Mouse (Mus musculus): ENCODE measurements around the gene Ccdc138. TPM values are rescaled to one million over a fixed set of nuclear protein-coding genes. Genes with fewer than 3 reads are reported as not detected.
"Not testable (repeated sequence)": the region's sequence is repeated elsewhere in the genome, so short reads cannot be mapped to it uniquely, and the experiment has no call there.

Ccdc138 gene
- 6.2 and 9.3 TPM in 2 replicates for polyA plus RNA-seq (2015; fragmentation: Nextera tagmentation; extraction: Ambion mirVana)

DNA sequence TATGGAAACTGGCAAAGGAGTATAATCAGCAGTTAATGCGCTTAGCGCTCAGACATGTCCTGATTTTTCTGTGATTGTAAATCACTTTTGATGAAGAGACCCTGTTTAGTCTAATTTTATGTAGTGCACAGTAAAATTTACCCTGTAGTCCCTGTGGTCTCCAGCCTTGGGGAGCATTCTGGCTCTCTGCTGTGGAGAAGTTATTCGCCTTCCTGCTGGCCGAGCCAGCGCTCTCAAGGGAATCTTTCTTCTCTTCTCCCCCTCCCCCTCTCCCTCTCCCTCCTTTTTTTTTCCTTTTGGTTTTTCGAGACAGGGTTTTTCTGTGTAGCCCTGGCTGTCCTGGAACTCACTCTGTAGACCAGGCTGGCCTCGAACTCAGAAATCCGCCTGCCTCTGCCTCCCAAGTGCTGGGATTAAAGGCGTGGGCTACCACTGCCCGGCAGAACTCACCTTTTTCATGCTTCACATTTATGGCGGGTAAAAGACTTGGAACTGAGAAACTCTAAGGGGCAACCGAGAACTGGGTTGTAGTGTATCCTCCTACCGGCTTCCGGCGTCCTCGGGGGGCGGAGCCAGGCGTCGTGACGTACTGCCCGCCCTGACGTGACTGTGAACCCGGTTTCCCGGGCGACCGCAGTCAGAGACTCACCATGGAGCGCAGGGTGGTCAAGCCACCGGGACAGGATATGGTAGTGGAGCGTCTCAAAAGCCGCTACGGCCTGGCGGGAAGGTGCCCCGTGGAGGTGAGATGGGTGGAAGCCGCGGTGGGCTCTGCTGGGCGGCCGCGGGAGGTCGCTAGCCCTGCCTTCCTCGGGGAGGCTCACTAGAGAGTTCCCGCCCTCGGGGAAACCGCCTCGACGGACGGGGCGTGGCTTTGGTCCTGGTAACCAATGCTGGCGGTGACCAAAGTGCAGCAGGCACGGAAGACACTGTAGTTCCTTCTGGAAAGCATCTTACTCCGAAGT lies at the start of gene Ccdc138:
Ccdc138 (plus strand) TSS at position 629 of the 965 bp plus-strand sequence.
- peak; percentile 93 for DNase-seq (ENCODE audit: low spot score)

DNA sequence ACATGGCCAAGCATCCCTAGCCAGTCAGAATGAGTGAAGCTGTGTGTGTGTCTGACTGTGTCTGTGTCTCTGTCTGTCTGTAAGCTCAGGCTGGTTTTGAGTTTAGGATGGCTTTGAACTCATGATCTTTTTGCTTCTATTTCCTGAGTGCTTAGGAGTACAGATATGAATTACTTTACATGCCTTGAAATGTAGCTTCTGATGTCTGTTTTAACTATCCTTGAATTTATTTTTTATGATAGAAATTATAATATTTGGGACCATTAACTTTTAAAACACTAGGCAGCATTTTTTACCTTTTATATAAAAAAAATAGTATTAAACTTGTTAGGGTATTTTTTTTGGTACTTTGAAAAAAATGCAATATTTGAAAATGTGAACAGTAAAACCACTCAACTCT lies 46.2 kb upstream of the Ccdc138 start:
- no peak for DNase-seq (ENCODE audit: low spot score)

DNA sequence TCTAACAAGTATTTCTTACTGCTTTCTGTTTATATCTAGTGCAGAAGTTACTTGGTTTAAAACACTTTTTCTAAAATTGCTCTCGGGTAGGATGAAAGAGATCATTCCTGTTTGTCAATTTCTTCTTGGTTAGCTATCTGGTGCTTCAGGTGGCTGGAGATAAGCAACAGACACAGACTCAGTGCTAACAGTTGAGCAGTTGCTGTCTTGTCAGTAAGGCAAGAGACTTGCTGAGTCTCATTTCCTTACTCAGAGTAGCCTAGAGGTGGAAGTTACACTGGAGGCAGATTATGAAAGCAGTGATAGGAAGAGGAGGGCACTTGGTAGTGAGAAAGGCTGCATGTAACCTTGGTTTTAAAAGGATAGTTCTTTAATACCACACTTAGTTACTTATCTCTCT lies 45.6 kb upstream of the Ccdc138 start:
- DNase-seq (ENCODE audit: low spot score) = no peak

DNA sequence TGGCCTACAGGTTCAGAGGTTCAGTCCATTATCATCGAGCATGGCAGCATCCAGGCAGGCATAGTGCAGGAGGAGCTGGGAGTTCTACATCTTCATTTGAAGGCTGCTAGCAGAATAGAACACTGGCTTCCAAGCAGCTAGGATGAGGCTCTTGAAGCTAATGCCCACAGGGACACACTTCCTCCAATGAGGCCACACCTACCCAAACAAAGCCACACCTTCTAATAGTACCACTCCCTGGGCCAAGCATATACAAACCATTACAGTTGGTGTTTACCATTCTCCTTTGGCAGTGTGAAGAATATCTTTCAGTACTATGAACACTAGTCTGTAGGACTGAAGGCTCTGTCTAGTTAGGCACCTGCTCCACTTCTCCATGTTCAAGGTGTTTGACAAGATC lies 37.9 kb upstream of the Ccdc138 start:
- no peak for DNase-seq (ENCODE audit: low spot score)

DNA sequence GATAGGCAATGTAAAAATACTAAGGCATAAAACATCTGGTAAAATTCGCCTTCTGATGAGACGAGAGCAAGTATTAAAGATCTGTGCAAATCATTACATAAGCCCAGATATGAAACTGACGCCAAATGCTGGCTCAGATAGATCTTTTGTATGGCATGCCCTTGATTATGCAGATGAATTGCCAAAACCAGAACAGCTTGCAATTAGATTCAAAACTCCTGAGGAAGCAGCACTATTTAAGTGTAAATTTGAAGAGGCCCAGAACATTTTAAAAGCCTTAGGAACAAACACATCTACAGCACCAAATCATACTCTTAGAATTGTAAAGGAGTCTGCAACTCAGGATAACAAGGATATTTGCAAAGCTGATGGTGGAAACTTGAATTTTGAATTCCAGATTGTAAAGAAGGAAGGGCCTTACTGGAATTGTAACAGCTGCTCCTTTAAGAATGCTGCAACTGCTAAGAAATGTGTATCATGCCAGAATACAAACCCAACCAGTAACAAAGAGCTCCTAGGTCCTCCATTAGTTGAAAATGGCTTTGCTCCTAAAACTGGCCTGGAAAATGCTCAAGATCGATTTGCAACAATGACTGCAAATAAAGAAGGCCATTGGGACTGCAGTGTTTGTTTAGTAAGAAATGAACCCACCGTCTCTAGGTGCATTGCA lies 20.5 kb upstream of the Ccdc138 start:
- no peak for DNase-seq (ENCODE audit: low spot score)

DNA sequence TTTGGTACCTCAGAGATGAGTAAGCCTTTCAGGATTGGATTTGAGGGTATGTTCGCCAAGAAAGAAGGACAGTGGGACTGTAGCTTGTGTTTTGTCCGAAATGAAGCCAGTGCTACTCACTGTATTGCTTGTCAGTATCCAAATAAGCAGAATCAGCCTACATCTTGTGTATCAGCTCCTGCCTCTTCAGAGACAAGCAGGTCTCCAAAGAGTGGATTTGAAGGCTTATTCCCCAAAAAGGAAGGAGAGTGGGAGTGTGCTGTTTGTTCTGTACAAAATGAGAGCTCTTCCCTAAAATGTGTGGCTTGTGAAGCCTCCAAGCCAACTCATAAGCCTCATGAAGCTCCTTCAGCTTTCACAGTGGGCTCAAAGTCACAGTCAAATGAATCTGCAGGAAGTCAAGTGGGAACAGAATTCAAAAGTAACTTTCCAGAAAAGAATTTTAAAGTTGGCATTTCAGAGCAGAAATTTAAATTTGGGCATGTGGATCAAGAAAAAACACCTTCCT lies 19.6 kb upstream of the Ccdc138 start:
- no peak for DNase-seq (ENCODE audit: low spot score)

- DNase-seq (ENCODE audit: low spot score) = no peak
These were observed 17.7 kb upstream of the Ccdc138 start for GRCm38 (mm10) chr10:58479954-58480490.

DNA sequence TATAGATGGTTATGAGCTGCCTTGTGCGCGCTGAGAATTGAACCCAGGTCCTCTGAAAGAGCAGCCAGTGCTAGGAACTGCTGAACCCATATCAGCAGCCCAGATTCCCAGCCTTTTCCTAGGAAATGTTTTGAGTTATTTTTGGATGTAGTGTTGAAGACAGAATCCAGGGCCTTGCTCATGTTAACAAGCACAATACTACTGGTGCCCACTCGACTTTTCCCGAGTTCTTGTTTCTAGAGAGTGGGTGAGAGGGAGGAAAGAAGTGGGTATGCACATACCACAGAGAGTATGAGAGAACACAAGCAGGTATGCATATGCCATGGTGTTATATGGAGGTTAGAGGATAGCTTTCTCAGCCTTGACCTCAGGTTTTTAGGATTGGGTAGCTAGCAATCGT lies 6.7 kb upstream of the Ccdc138 start:
- DNase-seq (ENCODE audit: low spot score) = no peak

GRCm38 (mm10) chr10:58495637-58496036 lies 2.1 kb upstream of the Ccdc138 start:
- DNase-seq (ENCODE audit: low spot score) = no peak

DNA sequence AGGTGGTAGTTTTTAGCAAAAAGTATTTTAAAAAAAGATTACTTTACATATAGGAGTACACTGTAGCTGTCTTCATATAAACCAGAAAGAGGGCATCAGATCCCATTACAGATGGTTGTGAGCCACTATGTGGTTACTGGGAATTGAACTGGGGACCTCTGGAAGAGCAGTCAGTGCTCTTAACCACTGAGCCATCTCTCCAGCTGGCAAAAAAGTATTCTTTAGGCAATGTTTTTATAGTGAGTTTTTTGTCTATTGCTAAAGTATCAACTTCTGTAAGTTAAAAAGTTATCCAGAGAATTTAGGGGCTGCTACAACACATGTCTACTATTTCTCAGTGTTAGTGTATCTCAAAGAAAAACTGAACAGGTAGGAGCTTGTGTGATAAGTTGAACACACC lies 1.0 kb upstream of the Ccdc138 start:
- no peak for DNase-seq (ENCODE audit: low spot score)

- DNase-seq (ENCODE audit: low spot score) = no peak
These were observed 768 bp downstream of the Ccdc138 start for GRCm38 (mm10) chr10:58498516-58498915.

GRCm38 (mm10) chr10:58529358-58529757 lies 31.6 kb downstream of the Ccdc138 start:
- DNase-seq (ENCODE audit: low spot score) = no peak

DNA sequence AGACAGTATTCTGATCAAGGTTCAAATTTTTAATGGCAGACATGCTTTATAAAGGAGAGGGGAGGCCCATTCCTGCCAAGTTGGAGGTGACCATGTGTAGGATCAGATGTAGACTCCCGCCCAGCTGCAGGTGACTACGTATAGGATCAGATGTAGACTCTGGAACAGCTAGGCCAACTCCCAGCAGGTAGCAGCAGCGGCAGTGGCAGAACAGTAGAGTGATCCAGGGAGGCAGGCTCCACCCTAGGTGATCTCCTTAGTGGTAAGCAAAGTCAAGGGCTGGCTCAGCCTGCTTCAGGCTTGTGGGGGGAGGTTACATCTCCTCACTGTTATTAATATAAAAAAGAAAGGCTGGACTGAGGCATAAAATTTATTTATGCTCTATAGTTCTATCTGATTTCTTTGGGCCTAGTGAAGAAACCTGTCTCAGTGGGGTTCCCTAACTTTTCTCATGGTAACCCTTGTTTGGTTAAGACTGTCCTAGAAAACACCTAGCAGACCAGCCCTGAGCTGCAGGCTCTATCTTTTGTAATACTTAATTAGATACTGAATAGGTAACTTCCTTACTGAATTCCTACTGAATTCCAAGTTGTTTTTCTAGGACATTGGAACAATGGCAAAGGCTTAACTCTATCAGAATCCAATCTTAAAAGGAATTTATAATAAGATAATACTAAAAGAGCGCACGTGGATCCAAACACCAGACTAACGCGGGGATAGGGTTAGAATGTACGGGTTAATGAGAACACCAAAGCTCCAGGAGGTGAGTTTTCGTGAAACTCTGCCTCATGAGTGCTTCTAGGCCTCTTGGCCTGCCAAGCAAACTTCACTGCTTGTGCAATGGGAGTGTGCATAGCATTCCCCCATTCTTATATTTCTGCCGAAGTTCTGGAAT lies 33.4 kb downstream of the Ccdc138 start:
- no peak for DNase-seq (ENCODE audit: low spot score)

- DNase-seq (ENCODE audit: low spot score) = no peak
These were observed 34.4 kb downstream of the Ccdc138 start for GRCm38 (mm10) chr10:58532177-58532576.

DNA sequence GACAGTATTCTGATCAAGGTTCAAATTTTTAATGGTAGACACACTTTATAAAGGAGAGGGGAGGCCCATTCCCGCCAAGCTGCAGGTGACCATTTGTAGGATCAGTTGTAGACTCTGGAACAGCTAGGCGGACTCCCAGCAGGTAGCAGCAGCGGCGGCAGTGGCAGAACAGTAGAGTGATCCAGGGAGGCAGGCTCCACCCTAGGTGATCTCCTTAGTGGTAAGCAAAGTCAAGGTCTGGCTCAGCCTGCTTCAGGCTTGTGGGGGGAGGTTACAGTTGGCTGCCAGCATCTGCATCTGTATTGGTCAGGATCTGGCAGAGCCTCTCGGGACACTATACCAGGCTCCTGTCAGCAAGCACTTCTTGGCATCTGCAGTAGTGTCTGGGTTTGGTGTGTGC lies 38.5 kb downstream of the Ccdc138 start:
- DNase-seq (ENCODE audit: low spot score) = not testable (repeated sequence)

- no peak for DNase-seq (ENCODE audit: low spot score)
These were observed 42.9 kb downstream of the Ccdc138 start for GRCm38 (mm10) chr10:58540613-58541012.

GRCm38 (mm10) chr10:58548739-58549138 lies 51.0 kb downstream of the Ccdc138 start:
- DNase-seq (ENCODE audit: low spot score) = no peak

DNA sequence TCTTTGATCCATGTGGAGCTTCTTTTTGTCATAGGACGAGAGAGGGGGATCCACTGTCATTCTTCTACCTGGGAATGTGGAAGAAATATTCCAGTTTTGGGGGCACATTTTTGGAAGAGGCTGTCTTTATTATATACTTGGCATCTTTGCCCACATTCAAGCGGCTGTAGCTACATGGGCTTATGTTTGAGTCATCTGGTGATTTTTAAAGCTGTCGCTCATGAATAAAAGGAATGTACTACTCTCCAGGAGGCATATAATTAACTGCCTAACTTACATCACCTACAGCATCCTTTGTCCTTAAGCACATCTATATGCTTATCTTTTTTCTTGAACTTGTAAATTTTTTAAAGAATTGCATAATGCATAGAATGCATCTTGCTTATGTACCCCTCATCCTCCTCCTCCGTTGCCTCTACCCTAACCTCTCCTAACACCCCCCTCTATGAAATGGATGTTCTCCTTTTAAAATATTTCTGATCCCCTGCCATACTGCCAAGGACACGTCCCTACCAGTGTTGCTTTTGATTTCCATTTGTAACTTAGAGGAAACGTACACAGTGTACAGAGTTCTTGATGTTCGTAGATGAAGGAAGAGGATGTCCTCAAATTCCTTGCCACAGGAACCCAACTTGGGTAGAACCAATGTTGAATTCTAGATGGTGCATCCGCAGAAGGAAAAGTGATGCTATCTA lies 57.1 kb downstream of the Ccdc138 start:
- DNase-seq (ENCODE audit: low spot score) = no peak

GRCm38 (mm10) chr10:58559098-58559497 lies 61.4 kb downstream of the Ccdc138 start:
- peak; percentile 54 for DNase-seq (ENCODE audit: low spot score)

DNA sequence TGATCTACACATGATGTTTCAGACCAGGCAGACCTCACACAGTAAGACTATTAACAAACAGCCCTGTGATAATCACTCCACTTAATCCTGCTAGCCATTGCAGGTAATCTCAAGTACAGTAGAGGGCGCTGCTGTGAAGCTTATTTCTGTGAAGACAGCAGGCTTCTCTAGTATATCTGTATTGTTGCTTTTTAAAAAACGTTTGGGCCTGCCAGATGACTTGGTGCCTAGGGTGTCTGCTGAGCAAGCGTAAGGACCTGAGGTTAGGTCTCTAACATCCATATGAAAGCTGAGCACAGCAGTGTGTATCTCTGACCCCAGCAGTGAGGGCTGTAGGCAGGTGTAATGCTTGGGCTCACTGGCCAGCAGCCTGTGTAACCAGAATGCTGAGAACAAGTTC lies 62.2 kb downstream of the Ccdc138 start:
- peak; percentile 46 for DNase-seq (ENCODE audit: low spot score)

All from thymus, postnatal 0 days (tissue).